In the genomic region with DNA sequence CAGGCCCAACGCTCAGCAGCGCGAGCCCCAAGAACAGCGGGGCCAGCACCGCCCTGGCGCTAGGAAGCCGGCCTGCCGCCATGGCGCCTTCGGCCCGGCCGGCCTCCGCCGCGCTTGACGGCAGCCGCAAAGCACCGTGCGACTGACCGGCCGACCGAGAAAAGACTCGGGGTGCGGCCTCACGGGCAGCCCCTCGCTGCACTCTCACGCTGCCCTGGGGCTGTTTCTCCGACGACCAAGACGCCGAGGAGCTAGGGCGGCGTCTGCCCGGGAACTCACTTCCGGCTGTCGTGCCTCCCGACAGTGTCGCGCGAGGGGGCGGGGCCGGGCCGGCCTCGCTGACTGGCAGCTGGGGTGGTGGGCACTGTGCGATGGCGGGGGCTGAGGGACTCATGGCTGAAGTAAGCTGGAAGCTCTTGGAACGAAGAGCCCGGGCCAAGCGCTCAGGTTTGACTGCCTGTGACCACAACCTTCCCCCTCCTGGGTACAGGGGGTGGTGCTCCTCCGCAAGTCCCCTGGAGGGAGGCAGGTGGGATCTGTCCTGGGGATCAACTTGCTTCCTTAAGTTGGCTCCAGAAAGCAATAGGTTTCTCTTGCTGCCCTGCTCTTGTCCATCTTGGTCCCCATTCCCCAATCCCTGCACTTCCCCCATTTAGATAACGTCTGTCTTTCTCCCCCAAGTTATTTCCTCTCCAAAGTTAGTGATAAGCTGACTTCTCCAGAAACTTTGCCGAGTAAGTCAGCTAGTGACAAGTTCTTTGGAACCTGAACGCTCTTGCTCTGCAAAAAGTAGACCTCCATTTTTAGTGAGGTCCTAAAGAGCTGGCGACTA, we compare ENCODE assay signal across 8 mouse cellular contexts. TPM values are rescaled to one million over a fixed set of nuclear protein-coding genes. Genes with fewer than 3 reads are reported as not detected.
DNase-seq lines count a peak whose midpoint lies in the region; ATAC-seq and TF ChIP-seq lines count a peak whose summit lies in the region.

TSS of gene Itfg1 (minus strand) at position 265 of the 832 bp plus-strand sequence.
TSS of gene Phkb (plus strand) at position 303 of the 832 bp plus-strand sequence.

- ATAC-seq in activated CD4-positive, CD25-positive, alpha-beta regulatory T cell, adult 4 months, result peak; percentile 79
- ATAC-seq in megakaryocyte progenitor cell, adult 5-6 weeks (replicated peaks; ENCODE audit: poor library complexity), result peak; percentile 91

- TF ChIP-seq POLR2A in cortical plate, adult 2 months (IDR thresholded peaks at IDR 0.05; ENCODE audit: extremely low read depth, insufficient read depth, low read length), result no peak

- H3K27ac ChIP-seq in cortical plate, adult 2 months (ENCODE audit: insufficient read depth, low read length), result peak within 1 kb of the TSS; percentile 98

- DNase-seq in gastrocnemius, postnatal 10 days, result peak; percentile 93
- peak; percentile 91 for DNase-seq in induced T-regulatory cell, adult 2 months (ENCODE audit: low read depth)
- peak; percentile 67 to 86 for DNase-seq in left cerebral cortex, adult 9 months (ENCODE audit: low spot score in 2 of 2)
- DNase-seq in right cerebral cortex, postnatal 14 days, result peak; percentile 92
- peak; percentile 87 to 92 for DNase-seq in urinary bladder, postnatal 36 days (ENCODE audit: low spot score in 2 of 2)

- peak within 1 kb of the TSS; percentile 72 for H3K4me3 ChIP-seq in cortical plate, adult 2 months (ENCODE audit: insufficient read depth, low read length)

- TF ChIP-seq CTCF in cortical plate, adult 2 months (IDR thresholded peaks at IDR 0.05; ENCODE audit: extremely low read depth, insufficient read depth, low read length), result no peak

- peaks cover 4% of the 10 kb centered on the region; the same call in 1 of the 2 replicates for H3K4me1 ChIP-seq in cortical plate, adult 2 months (ENCODE audit: control insufficient read depth, insufficient read depth, low read length)

RNA-seq across cellular contexts. Expression of gene Itfg1, which starts in this region (rescaled TPM):
- polyA plus RNA-seq in activated CD4-positive, CD25-positive, alpha-beta regulatory T cell, adult 4 months (2017; shearing (Covaris generic)), result 10 to 100 TPM; 19.0 to 20.7 TPM
- 67.4 and 72.5 TPM in 2 replicates for polyA plus RNA-seq in cortical plate, adult 2 months (2012; rRNA removed)
- 10 to 100 TPM; 35.4 to 38.3 TPM for total RNA-seq in gastrocnemius, postnatal 10 days (2021)
- total RNA-seq in megakaryocyte progenitor cell, adult 5-6 weeks (2015), result 64.7 and 71.0 TPM in 2 replicates
- total RNA-seq in megakaryocyte progenitor cell, adult 5-6 weeks (2017), result 43.1 and 44.1 TPM in 2 replicates

RNA-seq across cellular contexts. Expression of gene Phkb, which starts in this region (rescaled TPM):
- polyA plus RNA-seq in activated CD4-positive, CD25-positive, alpha-beta regulatory T cell, adult 4 months (2017; shearing (Covaris generic)), result 10 to 100 TPM; 22.2 to 25.8 TPM
- polyA plus RNA-seq in cortical plate, adult 2 months (2012; rRNA removed), result 26.9 and 27.1 TPM in 2 replicates
- total RNA-seq in gastrocnemius, postnatal 10 days (2021), result 100 to 1,000 TPM; 107 to 119 TPM
- total RNA-seq in megakaryocyte progenitor cell, adult 5-6 weeks (2015), result 85.6 and 92.8 TPM in 2 replicates
- total RNA-seq in megakaryocyte progenitor cell, adult 5-6 weeks (2017), result 62.4 and 67.5 TPM in 2 replicates

Comparison
In these comparisons a context has a peak if more than half of its experiments do, and no peak if none do; other contexts are left out.
1. Peak in every context shown above with its lines: DNase-seq, ATAC-seq, H3K4me3 ChIP-seq and H3K27ac ChIP-seq.